Mouse (Mus musculus) cortical plate, adult 2 months (tissue): Measurements from ENCODE around the gene Olr1. TPM values are rescaled to one million over a fixed set of nuclear protein-coding genes. Genes with fewer than 3 reads are reported as not detected.

ENCODE experiments used
- H3K27ac ChIP-seq: fragments of 200-500 bp; 2 replicates; pipeline ENCODE4 v1.5.1; 2012; ENCODE audit warnings: low read length, control low read depth, inconsistent platforms; ENCODE audit not compliant: insufficient read depth
- H3K4me1 ChIP-seq: fragments of 200-500 bp; 2 replicates; pipeline ENCODE4 v1.6.1; 2011; ENCODE audit warnings: low read length; ENCODE audit not compliant: control insufficient read depth, insufficient read depth
- H3K4me3 ChIP-seq: fragments of 200-500 bp; 2 replicates; pipeline ENCODE4 v1.5.1; 2011; ENCODE audit warnings: mild to moderate bottlenecking, low read length, control low read depth; ENCODE audit not compliant: insufficient read depth
- CTCF ChIP-seq: fragments of 200-500 bp; IDR thresholded peaks from 2 replicates; pipeline ENCODE4 v1.5.1; 2011; ENCODE audit warnings: mild to moderate bottlenecking, control low read depth, low read length; ENCODE audit not compliant: insufficient read depth; ENCODE audit errors: extremely low read depth
- POLR2A ChIP-seq: fragments of 200-500 bp; IDR thresholded peaks from 2 replicates; pipeline ENCODE4 v1.6.1; 2011; ENCODE audit warnings: mild to moderate bottlenecking, low read length, control low read depth; ENCODE audit not compliant: insufficient read depth; ENCODE audit errors: extremely low read depth
- polyA plus RNA-seq: library from polyadenylated mRNA; depleted of rRNA; stranded (reverse); fragments of >200 nt; gene quantifications from 2 replicates; pipeline ENCODE4 v1.2.3, GENCODE M21; 2012

The Olr1 gene
- polyA plus RNA-seq, 1 experiment = not detected

DNA sequence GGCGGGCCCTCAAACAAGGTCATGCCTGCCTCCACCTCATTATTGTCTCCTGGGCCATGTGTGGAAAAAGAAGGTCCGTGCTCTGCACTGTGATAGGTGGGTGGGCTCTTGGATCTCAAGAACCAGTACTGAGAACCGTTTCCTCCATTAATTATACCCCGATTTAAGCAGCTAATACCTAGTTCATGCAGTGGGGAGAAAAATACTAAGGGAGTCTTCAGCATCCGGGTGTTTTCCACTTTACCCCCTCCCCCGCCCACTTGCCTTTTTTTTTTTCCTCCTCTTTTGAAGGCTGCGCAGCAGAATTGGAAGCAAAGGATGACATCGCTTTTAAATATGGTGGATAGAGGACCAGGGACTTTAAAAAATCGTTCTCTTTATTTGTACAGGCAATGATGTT, 27.1 kb upstream of the Olr1 start:
- TF ChIP-seq CTCF (no peak), POLR2A (peak; percentile 46; the same call in 1 of the 2 replicates)
- Histone ChIP-seq H3K27ac (peak overlapping the region; percentile 88; the same call in 1 of the 2 replicates), H3K4me1 (peaks cover 8% of the 10 kb centered on the region; the same call in 1 of the 2 replicates), H3K4me3 (peak overlapping the region; percentile 86)

DNA sequence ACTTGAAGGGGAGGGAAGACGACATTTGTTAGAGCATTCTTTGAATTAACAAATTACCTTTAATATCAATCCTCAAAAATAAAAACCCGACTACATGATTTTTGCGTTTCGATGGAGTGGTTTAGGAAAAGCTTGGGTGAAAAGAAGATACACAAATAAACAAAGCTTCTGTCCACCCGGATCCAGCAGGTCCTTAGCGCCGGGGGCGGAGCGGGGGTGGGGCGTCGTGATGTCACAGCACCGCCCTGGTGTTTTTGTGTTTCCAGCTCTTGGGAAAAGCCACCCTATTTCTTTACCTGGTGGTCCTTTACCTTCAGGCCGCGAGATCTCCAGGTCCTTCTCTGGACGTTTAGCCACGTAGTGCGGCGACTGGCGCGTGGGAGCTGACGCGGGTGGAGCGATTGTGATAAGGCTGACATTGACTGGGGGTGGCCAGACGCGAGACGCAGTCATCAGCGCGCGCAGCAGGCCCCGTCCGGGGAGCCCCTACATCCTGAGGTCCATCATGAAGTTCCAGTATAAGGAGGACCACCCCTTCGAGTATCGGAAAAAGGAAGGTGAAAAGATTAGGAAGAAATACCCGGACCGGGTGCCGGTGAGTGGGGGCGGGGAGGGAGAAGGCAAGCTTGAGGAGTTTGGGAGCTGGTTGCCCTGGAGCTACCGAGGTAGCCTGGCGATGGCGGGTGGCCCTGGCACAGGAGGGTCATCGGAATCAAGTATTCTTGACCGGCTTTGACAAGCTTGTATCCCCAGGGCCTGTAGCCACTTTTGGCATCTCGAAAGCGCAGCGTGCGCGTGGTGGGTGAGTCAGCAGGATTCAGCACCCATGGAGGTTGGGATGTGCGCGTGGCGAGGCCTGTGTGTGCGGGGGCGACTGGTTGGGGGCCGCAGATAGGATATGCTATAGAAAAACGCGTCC, 26.2 kb upstream of the Olr1 start, which contains the start of gene Gabarapl1:
Gene Gabarapl1, plus strand, starts transcription at position 219 of the 919 bp plus-strand sequence.
- Histone ChIP-seq H3K27ac (peak within 1 kb of the TSS; percentile 88), H3K4me1 (peaks cover 8% of the 10 kb centered on the region; the same call in 1 of the 2 replicates), H3K4me3 (peak within 1 kb of the TSS; percentile 86)
- peak; percentile 65 for TF ChIP-seq POLR2A
- no peak for TF ChIP-seq CTCF

DNA sequence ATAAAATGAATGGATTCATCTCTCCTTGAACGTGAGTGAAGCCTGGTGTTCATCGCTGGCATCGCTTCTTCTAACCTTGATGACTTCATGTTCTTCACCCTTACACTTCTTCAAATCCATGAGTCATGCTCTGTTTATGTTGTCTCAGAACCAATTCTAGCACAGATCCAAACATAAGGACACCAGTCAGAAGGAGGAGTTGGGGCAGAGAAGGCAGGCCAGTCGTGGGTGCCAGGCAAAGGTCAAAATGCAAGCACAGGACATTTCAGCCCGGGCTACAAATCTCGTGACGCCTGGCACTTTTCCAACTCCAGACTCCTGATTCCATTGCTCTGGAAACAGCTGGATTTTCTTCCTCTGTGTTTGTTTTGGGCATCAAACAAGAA, 25.6 kb upstream of the Olr1 start:
- no peak for TF ChIP-seq CTCF
- TF ChIP-seq POLR2A = no peak
- peaks cover 8% of the 10 kb centered on the region; the same call in 1 of the 2 replicates for H3K4me1 ChIP-seq
- peak overlapping the region; percentile 86 for H3K4me3 ChIP-seq
- H3K27ac ChIP-seq = peak overlapping the region; percentile 88

DNA sequence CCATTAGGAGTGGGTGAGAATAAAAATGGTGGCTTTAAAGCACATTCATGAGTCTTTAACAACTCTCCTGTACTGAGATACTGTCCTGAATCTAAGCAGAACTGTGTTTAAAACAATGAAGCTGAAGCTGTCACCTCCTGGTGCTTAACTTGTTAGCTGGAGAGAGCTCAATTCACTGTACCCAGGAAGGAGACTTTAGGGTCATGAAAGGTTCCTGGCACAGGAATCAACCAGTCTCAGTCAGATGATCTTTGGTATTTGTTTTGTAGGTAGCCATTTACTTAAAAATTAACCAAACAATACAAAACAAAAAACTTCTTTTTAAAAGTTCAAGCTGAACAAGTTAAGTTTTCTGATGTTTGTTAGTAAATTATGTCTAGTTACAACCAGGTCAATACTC, 23.3 kb upstream of the Olr1 start:
- Histone ChIP-seq H3K4me3 (no peak overlapping the region), H3K4me1 (peaks cover 6% of the 10 kb centered on the region; the same call in 1 of the 2 replicates), H3K27ac (no peak overlapping the region)
- TF ChIP-seq POLR2A (no peak), CTCF (no peak)

DNA sequence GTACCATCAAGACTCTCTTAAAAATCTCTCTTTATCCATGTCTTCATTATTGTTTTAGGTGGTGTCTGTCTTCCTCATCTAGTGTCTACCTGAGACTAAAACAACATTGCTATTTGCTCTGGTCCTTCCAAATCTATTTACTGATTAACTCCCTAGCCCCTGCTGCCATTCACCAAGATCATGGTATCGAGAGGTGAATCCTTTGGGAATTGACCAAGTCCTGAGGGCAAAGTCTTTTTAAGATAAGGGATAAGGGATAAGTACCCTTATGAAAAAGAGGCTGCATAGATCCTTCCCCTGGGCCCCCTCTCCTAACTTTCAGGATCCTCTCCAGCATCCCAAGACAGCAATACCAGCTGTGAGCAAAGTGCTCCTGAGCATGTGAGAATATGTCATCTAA, 22.6 kb upstream of the Olr1 start:
- no peak for TF ChIP-seq CTCF
- no peak for TF ChIP-seq POLR2A
- H3K4me3 ChIP-seq = no peak overlapping the region
- no peak overlapping the region for H3K27ac ChIP-seq
- H3K4me1 ChIP-seq = peaks cover 3% of the 10 kb centered on the region; the same call in 1 of the 2 replicates

DNA sequence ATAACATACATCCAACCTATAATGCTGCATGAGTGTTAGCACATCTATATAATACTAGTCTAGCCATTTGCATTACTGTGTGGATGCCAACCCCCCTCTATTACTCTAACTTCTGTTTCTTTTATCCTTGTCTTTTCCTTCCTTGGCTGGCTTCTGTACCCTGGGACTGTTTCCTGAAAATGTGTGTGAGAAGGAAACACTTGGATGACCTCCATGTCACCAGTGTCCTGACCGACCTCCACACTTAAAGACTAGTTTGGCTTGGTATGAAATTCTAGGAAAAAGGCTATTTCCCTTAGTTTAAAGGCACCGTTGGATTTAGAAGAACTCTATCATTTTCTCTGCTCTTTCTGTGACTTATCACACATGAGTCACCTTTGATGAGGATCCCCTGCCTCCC, 20.5 kb upstream of the Olr1 start:
- no peak overlapping the region for H3K27ac ChIP-seq
- H3K4me1 ChIP-seq = peaks cover under 1% of the 10 kb centered on the region; the same call in 1 of the 2 replicates
- H3K4me3 ChIP-seq = no peak overlapping the region
- TF ChIP-seq POLR2A (no peak), CTCF (no peak)

DNA sequence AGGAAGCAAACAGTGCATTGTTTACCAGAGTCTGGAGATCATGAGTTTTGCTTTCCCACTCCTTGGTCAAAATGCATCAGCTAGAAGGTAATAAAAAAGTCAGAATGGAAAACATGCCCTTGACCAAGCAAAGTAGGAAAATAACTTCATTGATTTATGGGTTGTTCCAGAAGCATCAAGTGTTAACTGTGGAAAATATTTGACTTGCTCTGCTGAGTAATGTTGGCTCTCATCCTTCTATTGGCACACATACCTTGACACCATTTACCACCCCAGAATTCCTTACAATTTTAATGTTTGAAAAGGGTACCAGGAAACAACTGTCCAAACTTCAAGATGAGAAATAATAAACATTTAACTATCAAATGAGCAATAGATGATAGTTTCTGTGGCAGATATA, 19.1 kb upstream of the Olr1 start:
- Histone ChIP-seq H3K4me1 (no peaks in the 10 kb centered on the region), H3K4me3 (no peak overlapping the region), H3K27ac (no peak overlapping the region)
- TF ChIP-seq CTCF (no peak), POLR2A (no peak)

DNA sequence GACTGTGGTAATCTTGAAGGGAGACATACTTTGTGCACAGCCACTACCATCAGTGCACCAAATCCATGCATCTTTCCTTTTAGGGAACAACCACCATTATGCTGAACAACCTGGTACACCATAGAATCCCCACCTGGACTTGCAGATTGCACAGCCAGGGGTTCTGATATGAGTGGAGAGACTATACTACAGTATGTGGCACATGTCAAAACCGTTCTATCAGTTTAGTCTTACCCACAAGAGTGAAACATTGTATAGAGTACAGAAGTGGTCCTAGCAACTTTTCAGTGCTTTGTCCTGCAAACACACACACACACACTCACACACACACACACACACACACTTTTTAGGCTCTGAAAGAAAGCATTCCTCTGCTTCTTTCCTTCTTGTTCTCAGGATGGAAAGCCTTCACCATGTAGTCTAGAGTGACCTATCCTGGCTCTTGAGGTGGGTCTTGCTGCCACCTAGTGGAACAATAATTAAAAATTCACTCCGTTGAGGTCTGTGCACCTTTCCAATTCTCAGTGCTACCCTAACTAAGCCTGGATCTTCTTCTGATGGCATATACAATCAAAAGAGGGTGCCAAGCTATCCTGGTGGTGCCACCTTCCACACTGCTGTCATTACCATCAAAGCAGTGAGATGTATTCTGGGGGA, 10.9 kb upstream of the Olr1 start:
- Histone ChIP-seq H3K4me1 (no peaks in the 10 kb centered on the region), H3K4me3 (no peak overlapping the region), H3K27ac (no peak overlapping the region)
- peak; percentile 70 for TF ChIP-seq CTCF
- TF ChIP-seq POLR2A = no peak

DNA sequence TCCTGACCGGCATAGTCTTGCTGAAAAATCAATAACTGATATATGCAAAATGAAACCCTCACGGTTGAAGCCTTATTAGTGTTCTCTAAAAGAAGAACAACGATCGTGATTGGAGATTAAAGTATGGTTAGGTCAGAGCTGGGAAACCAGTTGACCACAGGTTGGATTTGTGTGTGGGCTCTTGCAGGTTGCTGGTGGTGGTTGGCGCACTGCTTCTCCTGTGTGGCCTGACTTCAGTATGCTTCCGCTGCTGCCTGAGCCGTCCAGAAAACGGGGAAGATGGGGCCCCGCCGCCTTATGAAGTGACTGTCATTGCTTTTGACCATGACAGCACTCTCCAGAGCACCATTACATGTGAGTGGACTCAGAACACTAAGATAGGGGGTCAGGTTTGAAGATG, 9.4 kb upstream of the Olr1 start:
- H3K27ac ChIP-seq = no peak overlapping the region
- TF ChIP-seq CTCF = no peak
- TF ChIP-seq POLR2A = no peak
- no peaks in the 10 kb centered on the region for H3K4me1 ChIP-seq
- no peak overlapping the region for H3K4me3 ChIP-seq
